Mouse (Mus musculus) C2C12 (cell line): Measurements from ENCODE around the gene Efnb2. TPM values are rescaled to one million over a fixed set of nuclear protein-coding genes. Genes with fewer than 3 reads are reported as not detected.

Experiments used
- H3K27me3 ChIP-seq: one replicate; pipeline ENCODE4 v1.6.1; 2011; ENCODE audit not compliant: control insufficient read depth, insufficient read depth, insufficient read length
- H3K36me3 ChIP-seq: one replicate; pipeline ENCODE4 v1.6.1; 2011; ENCODE audit not compliant: control insufficient read depth, insufficient read depth
- H3K4me3 ChIP-seq: one replicate; pipeline ENCODE4 v1.5.1; 2011; ENCODE audit warnings: mild to moderate bottlenecking, control low read depth; ENCODE audit not compliant: poor library complexity, insufficient read depth, severe bottlenecking
- H3K79me2 ChIP-seq: one replicate; pipeline ENCODE4 v1.6.1; 2011; ENCODE audit not compliant: control insufficient read depth, insufficient read depth
- H3K79me3 ChIP-seq: one replicate; pipeline ENCODE4 v1.6.1; 2011; ENCODE audit warnings: low read depth, control low read depth
- H3ac ChIP-seq: one replicate; pipeline ENCODE3; 2011; ENCODE audit warnings: low read depth; ENCODE audit not compliant: control insufficient read depth, insufficient read length
- CEBPB ChIP-seq: IDR thresholded peaks from one replicate; pipeline ENCODE4 v1.6.1; 2011; ENCODE audit warnings: low read depth, mild to moderate bottlenecking, control low read depth, moderate library complexity
- CTCF ChIP-seq: IDR thresholded peaks from one replicate; pipeline ENCODE4 v1.5.1; 2011; ENCODE audit not compliant: control insufficient read depth, insufficient read depth, insufficient read length
- FOSL1 ChIP-seq: IDR thresholded peaks from one replicate; pipeline ENCODE4 v1.8.0; 2011; ENCODE audit warnings: mild to moderate bottlenecking, low read length; ENCODE audit not compliant: poor library complexity, insufficient read depth, severe bottlenecking
- MAX ChIP-seq: IDR thresholded peaks from one replicate; pipeline ENCODE4 v1.6.1; 2011; ENCODE audit warnings: mild to moderate bottlenecking, control low read depth
- MYOD1 ChIP-seq: IDR thresholded peaks from one replicate; pipeline ENCODE4 v1.6.1; 2011; ENCODE audit warnings: low read depth; ENCODE audit not compliant: control insufficient read depth, insufficient read length
- MYOG ChIP-seq: IDR thresholded peaks from one replicate; pipeline ENCODE4 v1.6.1; 2011; ENCODE audit not compliant: control insufficient read depth, insufficient read length; ENCODE audit errors: extremely low read depth
- USF1 ChIP-seq: IDR thresholded peaks from one replicate; pipeline ENCODE4 v1.6.1; 2011; ENCODE audit warnings: low read depth, mild to moderate bottlenecking, control low read depth, moderate library complexity
- microRNA-seq: library from miRNA; unstranded; fragments of <30 nt; microRNA quantifications from one replicate; pipeline ENCODE4, GENCODE M21; 2019; ENCODE audit warnings: borderline microRNAs expressed
- polyA plus RNA-seq: library from polyadenylated mRNA; unstranded; fragments of >200 nt; fragmentation: generic; extraction: Trizol; gene quantifications from one replicate; pipeline ENCODE4 v1.2.1, GENCODE M21; 2012; ENCODE audit warnings: missing spikeins

Efnb2 gene
- polyA plus RNA-seq, 1 experiment: 15.1 TPM

GRCm38 (mm10) chr8:8568215-8568773, 92.7 kb downstream of the Efnb2 start:
- Histone ChIP-seq H3K36me3 (no peaks in the 10 kb centered on the region), H3K4me3 (no peak overlapping the region), H3ac (no peak overlapping the region), H3K79me3 (no peaks in the 10 kb centered on the region), H3K27me3 (no peaks in the 10 kb centered on the region), H3K79me2 (no peaks in the 10 kb centered on the region)
- TF ChIP-seq USF1: no peak
- no peak for TF ChIP-seq MYOG
- no peak for TF ChIP-seq CTCF
- TF ChIP-seq MYOD1: no peak
- TF ChIP-seq CEBPB: no peak
- TF ChIP-seq MAX: no peak
- TF ChIP-seq FOSL1: no peak

Small RNA genes lying within 50 kb of the gene (microRNA-seq; reads per million reads assigned to microRNA genes)
- 4.4 reads per million, percentile 51 among the genes with 10 or more reads in this experiment for gene Mir7654

Other genes starting within 250 kb of the Efnb2 start
- gene Arglu1, start 29.3 kb upstream of the Efnb2 start, polyA plus RNA-seq: 20.9 TPM